ENCODE assay signal across 7 mouse cellular contexts in genomic region chr11:103362054-103362432, GRCm38 (mm10). TPM values are rescaled to one million over a fixed set of nuclear protein-coding genes. Genes with fewer than 3 reads are reported as not detected.
DNase-seq lines count a peak whose midpoint lies in the region; ATAC-seq lines count a peak whose summit lies in the region.

No protein-coding gene starts in this region.

- H3K9me3 ChIP-seq in liver, embryonic 12.5 days (replicated peaks) = no peaks in the 10 kb centered on the region

- peak overlapping the region; percentile 59 for H3K4me3 ChIP-seq in liver, embryonic 12.5 days

- H3K27me3 ChIP-seq in liver, embryonic 12.5 days (replicated peaks) = peaks cover 91% of the 10 kb centered on the region

- intact Hi-C loops in heart, postnatal 36 days (cut with DNase I) = loop anchor here (2.0 kb wide), 1 partner anchor 21 kb away; no protein-coding TSS in a partner anchor

- 2% methylated on average over 13 of the region's 13 CpGs for WGBS in liver, embryonic 12.5 days (ENCODE audit: insufficient replicate concordance)

- DNase-seq in ES-CJ7 (ENCODE audit: low read depth, low spot score) (peak; percentile 87), ZHBTc4 (ENCODE audit: low read depth, low spot score) (peak; percentile 88)
- peak; percentile 38 to 40 for DNase-seq in heart, postnatal 36 days
- DNase-seq in naive thymus-derived CD4-positive, alpha-beta T cell, adult 2 months (ENCODE audit: low read depth) = peak; percentile 40
- no peak for DNase-seq in gastrocnemius, postnatal 25 days
- DNase-seq in spleen, adult 12 weeks (ENCODE audit: low spot score) = no peak

- peaks cover 15% of the 10 kb centered on the region for H3K36me3 ChIP-seq in liver, embryonic 12.5 days

- peaks cover 48% of the 10 kb centered on the region for H3K4me1 ChIP-seq in liver, embryonic 12.5 days

- no peak for ATAC-seq in liver, embryonic 12.5 days

- no peak overlapping the region for H3K27ac ChIP-seq in liver, embryonic 12.5 days

- H3K4me2 ChIP-seq in liver, embryonic 12.5 days = peak overlapping the region; percentile 84

- H3K9ac ChIP-seq in liver, embryonic 12.5 days = no peak overlapping the region

RNA-seq across cellular contexts. Expression of gene Arhgap27, which starts 1.4 kb away (rescaled TPM):
- 10 to 100 TPM; 16.3 to 17.6 TPM for total RNA-seq in heart, postnatal 36 days (2021)
- 2.7 and 4.0 TPM in 2 replicates for polyA plus RNA-seq in liver, embryonic 12.5 days (2016; fragmentation: Nextera tagmentation; extraction: Ambion mirVana)
- total RNA-seq in gastrocnemius, postnatal 25 days (2021) = 1 to 10 TPM; 3.0 to 4.6 TPM

RNA-seq across cellular contexts. Expression of gene Plekhm1, which starts 50.4 kb away (rescaled TPM):
- total RNA-seq in heart, postnatal 36 days (2021) = 10 to 100 TPM; 11.9 to 12.9 TPM
- 5.2 and 5.3 TPM in 2 replicates for polyA plus RNA-seq in liver, embryonic 12.5 days (2016; fragmentation: Nextera tagmentation; extraction: Ambion mirVana)
- total RNA-seq in gastrocnemius, postnatal 25 days (2021) = 1 to 10 TPM; 9.3 to 9.4 TPM

Comparison
In these comparisons a context has a peak if more than half of its experiments do, and no peak if none do; other contexts are left out.
1. DNase-seq: peak in ES-CJ7 (single experiment), ZHBTc4 (single experiment), heart, postnatal 36 days (2 of 2) and naive thymus-derived CD4-positive, alpha-beta T cell, adult 2 months (single experiment); none in gastrocnemius, postnatal 25 days (single experiment) and spleen, adult 12 weeks (single experiment).